Mouse (Mus musculus): ENCODE measurements at regions not wholly inside any gene's neighbourhood (a gene's known extent, or its start where the extent isn't known, plus 50 kb on each side); places are given as distances from the start of the nearest gene placed in this dataset.

GRCm38 (mm10) chr3:14969698-14970097, 83.6 kb downstream of the Car2 start:
- no peak for TF ChIP-seq POLR2A (IDR thresholded peaks at IDR 0.05; ENCODE audit: borderline replicate concordance, extremely low read depth, insufficient read depth, insufficient read length, poor library complexity, severe bottlenecking)
- TF ChIP-seq CTCF (IDR thresholded peaks at IDR 0.05; ENCODE audit: borderline replicate concordance, extremely low read depth, insufficient read depth, insufficient read length), result no peak
